8 mouse cellular contexts compared by ENCODE assay signal in the genomic region with DNA sequence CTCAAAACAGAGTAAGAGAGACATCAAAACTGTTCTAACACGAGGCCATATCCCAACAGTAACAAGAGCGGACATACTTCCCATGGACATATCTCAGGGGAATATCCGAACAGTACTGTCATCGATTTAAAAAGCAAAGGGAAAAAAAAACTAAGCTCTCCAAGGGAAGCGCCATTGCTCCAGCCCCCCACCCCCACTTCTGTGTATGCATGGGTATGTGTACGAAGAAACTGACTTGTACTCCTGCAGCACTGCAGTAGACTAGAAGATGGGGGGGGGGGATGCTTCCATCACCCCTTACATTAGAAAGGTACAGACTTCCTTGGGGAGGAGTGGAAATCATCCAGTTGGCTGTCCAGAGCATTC. TPM values are rescaled to one million over a fixed set of nuclear protein-coding genes. Genes with fewer than 3 reads are reported as not detected.
DNase-seq lines count a peak whose midpoint lies in the region; ATAC-seq and TF ChIP-seq lines count a peak whose summit lies in the region.

No protein-coding gene starts in this region.

- peak; percentile 23 for DNase-seq in embryo, embryonic 11 days
- DNase-seq in embryo, embryonic 9.5 days (ENCODE audit: extremely low spot score), result no peak
- DNase-seq in spleen, adult 2 months (ENCODE audit: low read depth in 1 of 2, low spot score in 2 of 2), result no peak
- no peak for DNase-seq in spleen, postnatal 10 days (ENCODE audit: low spot score in 2 of 2)
- no peak for DNase-seq in layer of hippocampus, postnatal 25 days (ENCODE audit: extremely low spot score in 1 of 2, low spot score in 1 of 2)
- no peak for DNase-seq in urinary bladder, postnatal 14 days (ENCODE audit: low spot score)

- H3K4me2 ChIP-seq in limb, embryonic 12.5 days, result peak overlapping the region; percentile 84

- H3K9me3 ChIP-seq in limb, embryonic 12.5 days, result no peaks in the 10 kb centered on the region

- peaks cover 5% of the 10 kb centered on the region; the same call in 1 of the 2 replicates for H3K4me1 ChIP-seq in spleen, adult 2 months (ENCODE audit: control insufficient read depth, insufficient read depth, insufficient read length)
- H3K4me1 ChIP-seq in limb, embryonic 12.5 days (replicated peaks), result peaks cover 11% of the 10 kb centered on the region; the same call in 1 of the 2 replicates
- no peaks in the 10 kb centered on the region; the same call in none of the 2 replicates for H3K4me1 ChIP-seq in small intestine, adult 2 months (ENCODE audit: control insufficient read depth, insufficient read depth, insufficient read length, low read length)

- H3K36me3 ChIP-seq in spleen, adult 2 months (ENCODE audit: control insufficient read depth, insufficient read depth, low read length), result no peaks in the 10 kb centered on the region; the same call in 1 of the 2 replicates
- H3K36me3 ChIP-seq in limb, embryonic 12.5 days, result peaks cover 4% of the 10 kb centered on the region; the same call in 1 of the 2 replicates
- H3K36me3 ChIP-seq in small intestine, adult 2 months (ENCODE audit: control insufficient read depth, insufficient read depth, low read length), result 0 out of 2 replicates have a peak, but pooled peaks cover 6% of the 10 kb centered on the region

- TF ChIP-seq CTCF in spleen, adult 2 months (IDR thresholded peaks at IDR 0.05; ENCODE audit: extremely low read depth, insufficient read depth, insufficient read length, insufficient replicate concordance), result no peak
- TF ChIP-seq CTCF in small intestine, adult 2 months (IDR thresholded peaks at IDR 0.05; ENCODE audit: extremely low read depth, insufficient read length, insufficient replicate concordance, low read depth, low read length), result no peak

- peak overlapping the region; percentile 85 for H3K4me3 ChIP-seq in spleen, adult 2 months (ENCODE audit: extremely low read depth, insufficient read depth, insufficient read length)
- peak overlapping the region; percentile 98 for H3K4me3 ChIP-seq in limb, embryonic 12.5 days (replicated peaks)
- H3K4me3 ChIP-seq in small intestine, adult 2 months (ENCODE audit: low read depth, low read length), result peak overlapping the region; percentile 82

- 10% methylated on average over 6 of the region's 6 CpGs for WGBS in spleen, adult 2 months
- WGBS in limb, embryonic 12.5 days, result 14% methylated on average over 6 of the region's 6 CpGs
- WGBS in small intestine, adult 2 months, result 2% methylated on average over 6 of the region's 6 CpGs

- peak overlapping the region; percentile 95 for H3K27ac ChIP-seq in spleen, adult 2 months (ENCODE audit: insufficient read depth, low read length)
- no peak overlapping the region for H3K27ac ChIP-seq in limb, embryonic 12.5 days
- 0 out of 2 replicates have a peak overlapping the region, but pooled peaks have one; percentile 13 for H3K27ac ChIP-seq in small intestine, adult 2 months (ENCODE audit: insufficient read depth, low read depth, low read length)

- ATAC-seq in limb, embryonic 12.5 days (ENCODE audit: insufficient number of reproducible peaks, insufficient read depth, low FRiP score, low TSS enrichment, low read depth), result no peak

- H3K9ac ChIP-seq in limb, embryonic 12.5 days (replicated peaks), result peak overlapping the region; percentile 99

- H3K27me3 ChIP-seq in spleen, adult 2 months (ENCODE audit: control insufficient read depth, insufficient read depth, low read length), result no peaks in the 10 kb centered on the region
- no peaks in the 10 kb centered on the region for H3K27me3 ChIP-seq in limb, embryonic 12.5 days
- no peaks in the 10 kb centered on the region for H3K27me3 ChIP-seq in small intestine, adult 2 months (ENCODE audit: control insufficient read depth, insufficient read depth, low read length)

- no peak for TF ChIP-seq POLR2A in spleen, adult 2 months (IDR thresholded peaks at IDR 0.05; ENCODE audit: low read depth, low read length)
- no peak for TF ChIP-seq POLR2A in small intestine, adult 2 months (IDR thresholded peaks at IDR 0.05; ENCODE audit: low read depth, low read length)

RNA-seq across cellular contexts. Expression of gene Taok1, which starts 1.2 kb away (rescaled TPM):
- polyA plus RNA-seq in spleen, adult 2 months (2012; rRNA removed), result 2.5 and 2.6 TPM in 2 replicates
- polyA plus RNA-seq in limb, embryonic 12.5 days (2016; fragmentation: Nextera tagmentation; extraction: Ambion mirVana), result 12.7 and 13.9 TPM in 2 replicates
- polyA plus RNA-seq in small intestine, adult 2 months (2012; rRNA removed), result 0.80 and 1.7 TPM in 2 replicates
- 100 to 1,000 TPM; 110 to 114 TPM for total RNA-seq in layer of hippocampus, postnatal 25 days (2021)
